Mouse (Mus musculus): ENCODE data around the gene Alkbh6.

Alkbh6 gene

DNA sequence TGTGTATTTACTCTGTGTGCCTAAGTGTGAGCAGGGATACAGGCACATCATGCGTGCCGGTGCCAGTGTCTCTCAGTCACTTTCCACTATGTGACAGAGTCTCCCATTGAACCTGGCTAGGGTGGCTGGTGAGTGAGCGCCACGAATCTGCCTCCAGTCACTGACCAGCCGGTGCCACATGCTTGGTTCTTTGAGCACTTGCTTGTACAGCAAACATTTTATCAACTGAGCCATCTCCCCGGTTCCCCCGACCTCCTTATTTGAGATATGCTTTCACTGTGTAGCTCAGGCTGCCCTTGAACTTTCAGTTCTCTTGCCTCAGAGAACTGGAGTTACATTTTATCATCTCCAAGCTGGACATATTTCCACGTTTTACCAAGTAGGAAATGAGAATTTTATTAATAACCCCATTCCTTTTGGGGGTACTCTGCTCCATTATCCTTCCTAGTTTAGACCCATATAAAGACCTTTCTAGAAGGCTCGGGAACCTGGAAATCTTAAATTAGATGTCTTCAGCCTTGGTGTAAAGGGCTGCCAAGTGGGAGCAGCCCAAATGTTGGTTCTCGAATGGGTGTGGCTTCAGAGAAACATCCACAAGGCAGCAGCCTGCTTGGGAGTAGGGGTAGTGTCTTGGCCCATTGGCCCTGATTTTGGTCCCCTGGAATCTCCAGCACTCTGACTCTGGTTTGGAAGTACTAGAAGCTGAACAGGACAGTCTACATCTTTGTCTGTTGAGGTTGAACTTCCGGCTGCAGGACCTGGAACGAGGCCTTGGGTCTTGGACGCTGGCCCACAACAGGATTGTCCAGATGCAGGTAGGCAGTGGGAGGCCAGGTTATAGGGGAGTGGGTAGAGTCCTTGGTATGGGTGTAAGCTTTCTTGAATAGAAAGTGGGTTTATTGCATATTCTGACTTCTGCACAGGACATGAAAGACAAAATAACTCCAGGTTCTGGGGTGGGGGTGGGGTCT lies 7.3 kb downstream of the Alkbh6 start:
- TF ChIP-seq GATA4 (IDR thresholded peaks at IDR 0.05; ENCODE audit: insufficient replicate concordance, low read length), result no peak

DNA sequence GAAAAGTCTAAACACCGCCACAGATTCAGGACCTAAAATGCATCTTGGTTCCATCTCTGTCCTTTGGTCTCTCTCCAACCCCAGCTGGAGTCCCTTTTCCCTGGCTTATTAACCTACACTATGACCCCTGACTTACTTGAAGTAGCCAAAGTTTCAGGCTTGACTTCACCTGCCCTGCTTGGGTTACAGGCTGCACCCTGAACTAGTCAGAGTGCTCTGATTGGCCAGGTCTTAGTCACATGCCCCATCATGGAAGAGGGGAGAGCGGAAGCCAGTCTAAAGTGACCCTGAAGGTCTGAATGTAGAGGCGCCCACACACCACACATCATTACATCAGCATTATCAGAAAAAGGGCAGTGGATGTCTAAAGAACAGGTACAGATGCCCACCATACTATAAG lies 9.6 kb downstream of the Alkbh6 start:
- TF ChIP-seq GATA4 (IDR thresholded peaks at IDR 0.05; ENCODE audit: insufficient replicate concordance, low read length), result no peak

DNA sequence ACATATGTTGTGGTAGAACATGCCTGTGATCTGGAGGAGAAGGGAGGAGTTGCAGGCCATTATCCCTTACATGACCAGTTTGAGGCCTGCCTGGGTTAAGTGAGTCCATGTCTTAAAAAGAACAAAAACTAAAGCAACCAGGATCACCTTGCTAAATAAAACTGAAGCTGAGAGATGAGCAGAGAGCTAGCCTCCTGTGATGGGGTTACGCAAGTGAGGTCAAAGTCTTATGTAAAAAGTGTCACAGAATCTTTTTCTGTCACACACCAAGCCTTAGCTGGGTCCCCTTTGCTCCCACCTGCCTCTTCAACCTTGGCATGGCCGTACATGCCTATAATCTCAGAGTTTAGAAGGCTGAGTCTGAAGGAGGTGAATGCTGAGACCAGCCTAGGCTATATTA lies 12.4 kb downstream of the Alkbh6 start:
- TF ChIP-seq GATA4 (IDR thresholded peaks at IDR 0.05; ENCODE audit: insufficient replicate concordance, low read length), result no peak

DNA sequence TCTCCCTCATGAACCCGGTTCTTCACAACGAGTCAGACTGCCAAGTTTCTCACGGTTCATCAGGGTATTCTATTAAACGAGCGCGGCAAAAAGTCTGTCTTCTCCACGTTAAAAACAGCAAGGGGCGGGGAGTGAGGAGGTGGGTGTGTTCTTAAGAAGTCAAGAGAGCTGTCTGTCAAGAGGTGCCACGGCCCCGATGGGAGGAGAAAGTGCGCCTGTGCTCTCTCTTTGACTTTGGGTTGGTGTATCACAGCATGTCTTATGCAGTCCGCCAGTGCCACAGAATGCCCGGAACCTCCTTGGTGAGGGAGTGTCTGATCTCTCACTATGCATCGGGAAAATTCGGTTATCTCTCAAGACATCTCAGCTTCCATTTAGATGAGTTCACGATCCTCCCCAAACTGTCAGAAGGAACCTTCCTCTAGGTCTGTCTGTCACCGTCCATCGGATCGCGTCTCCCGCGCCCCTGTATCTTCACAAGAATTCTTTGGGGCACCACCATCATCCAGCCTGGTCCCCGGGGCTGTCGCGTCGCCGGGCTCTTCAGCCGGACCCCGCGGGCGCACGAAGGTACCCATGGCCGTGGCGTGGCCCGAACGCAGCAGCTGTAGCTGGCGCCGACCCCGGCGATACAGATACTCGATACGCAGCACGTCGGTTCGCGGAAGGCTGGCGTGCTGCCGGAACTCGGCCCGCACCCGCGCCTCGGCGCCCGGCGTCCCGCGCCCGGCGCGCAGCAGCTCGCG lies 13.2 kb downstream of the Alkbh6 start, which contains the start of gene E130208F15Rik:
TSS of gene E130208F15Rik (plus strand) at position 202 of the 746 bp plus-strand sequence.
- no peak; the same call in 1 of the 2 replicates for TF ChIP-seq GATA4 (IDR thresholded peaks at IDR 0.05; ENCODE audit: insufficient replicate concordance, low read length)

DNA sequence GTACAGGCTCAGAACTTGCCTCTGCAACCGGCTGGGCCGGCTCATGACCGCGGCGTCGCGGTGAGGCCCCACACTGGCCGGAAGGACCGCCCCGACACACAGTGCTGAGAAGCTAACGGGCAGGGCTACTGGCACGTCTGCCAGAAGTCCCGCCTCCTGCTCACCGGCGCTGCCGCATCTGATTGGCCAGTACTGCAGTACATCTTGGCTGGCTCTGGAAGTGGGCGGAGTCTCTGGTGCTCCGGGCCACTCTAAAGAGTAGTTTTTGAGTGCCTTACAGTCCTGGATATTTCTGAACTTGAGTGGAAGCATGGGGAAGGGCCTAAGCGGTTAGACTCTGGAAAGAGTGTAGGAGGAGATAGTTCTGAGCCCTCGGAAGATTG lies 13.8 kb downstream of the Alkbh6 start:
- 0 out of 2 replicates have a peak, but pooled peaks have one; percentile 4 for TF ChIP-seq GATA4 (IDR thresholded peaks at IDR 0.05; ENCODE audit: insufficient replicate concordance, low read length)

DNA sequence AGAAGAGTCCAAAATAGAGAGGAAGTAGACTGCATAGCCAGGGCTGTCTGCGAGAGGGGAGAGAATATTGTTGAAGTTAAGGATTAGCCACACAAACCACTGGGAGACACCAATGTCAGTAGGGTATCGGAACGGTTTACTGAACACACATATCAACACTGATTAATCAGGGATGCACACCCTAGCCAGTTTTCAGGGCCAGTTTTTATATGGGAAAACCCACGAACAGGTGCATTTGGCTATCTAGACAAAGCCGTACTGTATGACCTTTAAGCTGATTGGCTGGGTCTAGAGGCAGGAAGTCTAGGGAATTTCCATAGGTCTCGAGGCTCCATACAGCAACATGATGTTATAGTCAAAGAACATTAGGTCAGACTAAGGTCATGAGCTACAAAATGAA lies 14.3 kb downstream of the Alkbh6 start:
- TF ChIP-seq GATA4 (IDR thresholded peaks at IDR 0.05; ENCODE audit: insufficient replicate concordance, low read length), result no peak

DNA sequence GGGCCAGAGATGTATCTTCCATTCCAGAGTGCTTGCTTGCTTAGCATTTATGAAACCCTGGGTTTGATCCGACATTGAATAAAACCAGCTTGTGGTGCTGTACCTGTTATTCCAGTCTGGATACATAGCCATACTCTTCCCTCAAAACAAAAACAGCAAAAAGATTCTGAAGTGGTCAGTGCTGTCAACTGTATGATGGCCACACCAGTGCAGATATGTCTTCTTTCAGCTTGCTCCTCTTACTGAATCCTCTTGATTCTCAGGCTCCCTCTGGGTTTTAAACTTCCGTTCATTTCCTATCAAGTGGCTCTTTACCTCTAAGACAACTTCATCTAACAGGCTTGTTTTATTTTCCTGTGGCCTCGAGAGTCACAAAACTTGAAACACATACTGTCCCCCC lies 15.3 kb downstream of the Alkbh6 start, which contains the start of gene Sdhaf1:
TSS of gene Sdhaf1 (minus strand) at position 101 of the 400 bp plus-strand sequence.
- no peak for TF ChIP-seq GATA4 (IDR thresholded peaks at IDR 0.05; ENCODE audit: insufficient replicate concordance, low read length)

DNA sequence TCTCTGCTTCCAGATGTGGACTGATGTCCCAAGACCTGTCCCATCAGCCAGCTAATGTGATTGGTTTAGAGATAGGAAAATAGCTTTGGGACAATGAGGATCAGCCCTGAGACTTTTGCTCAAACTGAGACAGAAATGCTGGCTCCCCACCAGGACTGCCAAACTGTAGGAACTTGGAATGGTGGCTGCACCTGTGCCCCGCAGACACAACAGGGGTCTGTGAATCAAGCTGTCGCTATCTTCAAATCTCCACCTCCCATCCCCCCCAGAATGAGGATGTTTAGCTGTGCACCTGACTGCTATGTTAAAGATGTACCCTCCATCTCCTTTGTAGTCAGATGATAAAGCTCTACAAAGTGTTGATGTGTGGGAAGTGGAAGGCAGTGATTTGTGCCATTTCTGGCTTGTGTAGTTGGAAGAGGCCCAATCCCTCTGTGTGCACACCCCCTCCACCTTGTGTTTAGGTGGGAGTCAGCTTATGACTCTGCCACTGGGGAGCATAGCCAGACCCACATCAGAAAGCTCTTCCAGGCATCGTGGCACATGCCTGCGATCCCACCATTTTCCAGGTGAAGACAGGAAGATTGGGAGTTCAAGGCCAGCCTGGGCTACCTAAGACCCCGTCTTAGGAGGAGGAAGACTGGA lies 15.9 kb downstream of the Alkbh6 start:
- no peak for TF ChIP-seq GATA4 (IDR thresholded peaks at IDR 0.05; ENCODE audit: insufficient replicate concordance, low read length)

DNA sequence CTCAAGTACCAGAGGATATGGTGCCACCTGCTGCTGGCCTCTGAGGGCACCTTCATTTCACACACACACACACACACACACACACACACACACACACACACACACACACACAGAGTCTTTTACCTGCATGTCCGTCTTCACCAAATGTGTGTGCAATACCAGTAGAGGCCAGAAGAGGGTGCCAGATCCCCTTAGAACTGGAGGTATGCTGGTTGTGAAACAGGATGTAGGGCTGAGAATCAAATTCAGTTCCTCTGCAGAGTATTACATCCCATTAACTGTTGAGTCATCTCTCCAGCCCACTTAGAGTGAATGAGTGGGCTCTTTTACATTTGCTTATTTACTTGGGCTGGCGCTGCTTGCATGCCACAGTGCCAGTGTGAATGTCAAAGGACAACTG lies 16.8 kb downstream of the Alkbh6 start:
- TF ChIP-seq GATA4 (IDR thresholded peaks at IDR 0.05; ENCODE audit: insufficient replicate concordance, low read length), result no peak

DNA sequence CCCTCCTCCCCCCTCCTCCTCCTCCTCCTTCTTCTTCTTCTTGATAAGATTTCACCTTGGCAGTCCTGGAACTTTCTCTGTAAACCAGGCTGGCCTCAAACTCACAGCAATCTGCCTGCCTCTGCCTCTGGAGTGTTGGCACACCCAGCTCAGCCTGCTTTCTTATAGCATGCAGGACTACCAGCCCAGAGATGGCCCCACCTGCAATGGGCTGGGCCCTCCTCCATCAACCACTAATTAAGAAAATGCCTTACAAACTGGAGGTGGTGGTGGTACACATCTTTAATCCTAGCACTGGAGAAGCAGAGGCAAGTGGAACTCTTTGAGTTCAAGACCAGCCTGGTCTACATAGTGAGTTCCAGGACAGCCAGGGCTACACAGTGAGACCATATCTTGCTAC lies 17.9 kb downstream of the Alkbh6 start:
- TF ChIP-seq GATA4 (IDR thresholded peaks at IDR 0.05; ENCODE audit: insufficient replicate concordance, low read length), result no peak

DNA sequence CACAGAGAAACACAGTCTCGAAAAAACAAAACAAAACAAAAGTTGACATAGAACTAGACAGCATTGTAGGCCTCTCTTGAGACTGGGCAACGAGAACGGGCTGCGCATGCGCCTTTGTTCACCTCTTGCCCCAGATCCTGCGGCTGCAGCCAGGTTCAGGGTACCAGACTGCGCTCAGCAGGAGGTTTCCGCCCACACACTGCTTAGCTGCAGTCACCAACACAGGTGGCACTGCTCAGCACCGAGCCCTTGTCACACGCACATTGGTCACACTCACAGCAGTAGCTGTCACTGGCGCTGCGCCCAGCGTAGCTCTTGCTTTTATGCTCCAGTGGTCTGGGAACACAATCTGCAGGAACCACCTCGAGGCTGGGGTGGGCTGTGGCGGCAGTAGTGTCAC lies 18.6 kb downstream of the Alkbh6 start:
- TF ChIP-seq GATA4 (IDR thresholded peaks at IDR 0.05; ENCODE audit: insufficient replicate concordance, low read length), result no peak

DNA sequence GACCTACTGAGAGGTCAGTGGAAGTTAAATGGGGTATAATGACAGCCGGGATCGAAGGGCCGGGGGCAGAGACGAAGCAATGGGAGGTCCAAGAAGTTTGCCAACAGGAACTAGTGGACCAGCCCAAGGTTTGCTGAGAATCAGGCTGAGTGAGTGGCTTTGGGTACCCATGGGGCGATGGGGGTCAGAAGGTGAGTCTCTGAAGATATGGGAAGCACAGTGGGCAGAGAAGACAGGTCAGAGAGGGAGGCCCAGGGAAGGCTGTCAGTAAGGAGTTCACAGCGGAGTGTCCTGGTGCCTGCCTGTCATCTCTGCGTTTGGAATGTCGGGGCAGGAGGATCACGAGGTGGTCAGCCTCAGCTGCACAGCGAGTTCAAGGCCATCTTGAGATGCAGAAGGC lies 19.9 kb downstream of the Alkbh6 start:
- no peak for TF ChIP-seq GATA4 (IDR thresholded peaks at IDR 0.05; ENCODE audit: insufficient replicate concordance, low read length)

DNA sequence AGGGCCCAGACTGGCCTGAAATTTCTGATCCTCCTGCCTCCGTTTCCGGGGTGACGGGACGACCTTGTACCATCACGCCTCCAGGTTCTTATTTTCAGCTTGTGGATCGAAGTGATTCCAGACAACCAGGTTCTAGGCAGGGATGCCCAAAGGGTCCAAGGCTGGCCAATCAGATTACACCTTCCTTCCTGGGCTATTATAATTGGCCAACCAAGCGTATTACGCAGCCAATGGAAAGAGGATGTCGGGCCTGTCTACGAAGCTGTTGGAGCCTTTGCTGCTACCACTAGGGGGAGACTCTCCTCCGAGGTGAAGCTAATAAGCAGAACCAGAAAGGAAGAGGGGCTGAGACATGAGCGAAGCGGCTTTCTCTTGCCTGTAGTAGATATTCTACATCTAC lies 23.4 kb downstream of the Alkbh6 start:
- no peak for TF ChIP-seq GATA4 (IDR thresholded peaks at IDR 0.05; ENCODE audit: insufficient replicate concordance, low read length)

DNA sequence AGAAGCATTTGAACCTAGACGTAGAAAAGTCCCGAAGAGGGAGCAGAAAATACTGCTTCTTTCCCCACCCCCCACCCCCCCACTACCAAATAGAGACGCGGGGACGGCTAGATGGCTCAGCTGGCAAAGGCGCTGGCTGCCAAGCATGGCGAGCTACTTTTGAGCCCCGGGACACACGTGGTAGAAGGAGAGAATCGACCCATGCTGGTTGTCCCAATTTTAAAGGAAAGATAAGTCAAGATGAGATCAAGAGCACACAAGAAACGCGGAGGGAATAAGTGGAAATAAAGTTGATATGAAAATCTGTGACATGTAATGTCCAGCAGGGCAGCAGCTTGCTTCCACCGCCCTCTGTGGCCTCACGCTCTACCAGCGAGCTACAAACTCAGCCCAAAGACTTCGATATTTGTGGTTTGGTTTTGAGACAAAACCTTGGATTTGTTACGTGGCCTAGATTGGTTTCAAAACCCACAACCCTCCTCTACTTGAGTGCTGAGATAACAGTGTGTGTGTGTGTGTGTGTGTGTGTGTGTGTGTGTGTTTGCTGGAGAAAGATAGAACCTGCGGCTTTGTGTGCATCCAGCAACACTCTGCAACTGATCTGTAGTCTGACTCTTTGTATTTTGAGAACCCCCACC lies 24.2 kb downstream of the Alkbh6 start:
- no peak for TF ChIP-seq GATA4 (IDR thresholded peaks at IDR 0.05; ENCODE audit: insufficient replicate concordance, low read length)

DNA sequence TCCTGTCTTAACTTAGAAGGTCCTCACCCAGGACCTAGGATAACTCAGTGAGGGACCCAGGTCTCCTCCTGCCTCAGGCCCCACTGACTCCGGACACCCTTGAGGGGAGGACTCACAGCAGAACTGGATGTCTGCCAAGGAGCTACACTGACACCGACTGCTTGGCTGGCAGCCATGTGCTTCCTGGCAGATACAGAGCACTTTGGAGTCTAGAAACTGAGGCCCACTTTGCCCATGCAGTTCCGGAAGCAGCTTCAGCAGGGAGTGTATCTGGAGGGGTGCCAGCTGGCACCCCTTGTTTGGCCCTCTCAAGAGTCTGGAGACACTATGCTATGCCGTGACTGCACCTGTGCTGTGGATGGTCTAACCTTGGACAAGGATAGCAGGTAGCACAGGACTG lies 24.9 kb downstream of the Alkbh6 start:
- no peak for TF ChIP-seq GATA4 (IDR thresholded peaks at IDR 0.05; ENCODE audit: insufficient replicate concordance, low read length)

Data from liver, adult (tissue).